ENCODE assay signal across 16 mouse cellular contexts in genomic region chr11:107872743-107873142, GRCm38 (mm10). TPM values are rescaled to one million over a fixed set of nuclear protein-coding genes. Genes with fewer than 3 reads are reported as not detected.
DNase-seq lines count a peak whose midpoint lies in the region; ATAC-seq and TF ChIP-seq lines count a peak whose summit lies in the region.
"Had no signal": no experiment of that assay in that cellular context is flagged by ENCODE, and none has a peak within 500 bp of the region (broad histone marks: within the 10 kb centered on the region; RNA-seq: fewer than 3 reads in every experiment).

No protein-coding gene starts in this region.

- no peak overlapping the region for H3K4me2 ChIP-seq in forebrain, postnatal 0 days (ENCODE audit: low read depth)
- H3K4me2 ChIP-seq in forebrain, embryonic 13.5 days: no peak overlapping the region
- no peak overlapping the region for H3K4me2 ChIP-seq in stomach, postnatal 0 days (replicated peaks; ENCODE audit: low read depth)
- H3K4me2 ChIP-seq: heart, embryonic 13.5 days; lung, embryonic 15.5 days had no signal

- no peak overlapping the region for H3K4me3 ChIP-seq in forebrain, postnatal 0 days (ENCODE audit: low read depth, low read length)
- no peak overlapping the region for H3K4me3 ChIP-seq in forebrain, embryonic 13.5 days
- no peak overlapping the region for H3K4me3 ChIP-seq in left cerebral cortex, adult 2 months
- H3K4me3 ChIP-seq in testis, adult 2 months (ENCODE audit: control insufficient read depth, low read depth, low read length): no peak overlapping the region
- H3K4me3 ChIP-seq in stomach, postnatal 0 days (ENCODE audit: low read depth, low read length): no peak overlapping the region
- H3K4me3 ChIP-seq: heart, embryonic 13.5 days; lung, embryonic 15.5 days had no signal

- peak; percentile 18; the same call in 1 of the 2 replicates for TF ChIP-seq CTCF in forebrain, postnatal 0 days (IDR thresholded peaks at IDR 0.05; ENCODE audit: low read depth)
- peak; percentile 26 for TF ChIP-seq CTCF in left cerebral cortex, adult 2 months (IDR thresholded peaks at IDR 0.05)
- TF ChIP-seq CTCF in testis, adult 2 months (IDR thresholded peaks at IDR 0.05; ENCODE audit: control insufficient read depth, insufficient read depth, insufficient replicate concordance, low read depth, low read length): peak; percentile 66; the same call in 1 of the 2 replicates
- TF ChIP-seq CTCF in stomach, postnatal 0 days (IDR thresholded peaks at IDR 0.05; ENCODE audit: low read depth): peak; percentile 17; the same call in 1 of the 2 replicates

- no peak for TF ChIP-seq EP300 in stomach, postnatal 0 days (optimal IDR thresholded peaks at IDR 0.05)

- no peak for ATAC-seq in forebrain, postnatal 0 days
- ATAC-seq in forebrain, embryonic 13.5 days: no peak
- no peak for ATAC-seq in stomach, postnatal 0 days (ENCODE audit: low FRiP score, low TSS enrichment)
- ATAC-seq: CD4-positive, CD25-positive, alpha-beta regulatory T cell, adult 4 months had no signal

- H3K27ac ChIP-seq in forebrain, postnatal 0 days (ENCODE audit: low read depth, low read length): no peak overlapping the region
- H3K27ac ChIP-seq in forebrain, embryonic 13.5 days: no peak overlapping the region
- H3K27ac ChIP-seq in left cerebral cortex, adult 2 months: no peak overlapping the region
- H3K27ac ChIP-seq in testis, adult 2 months (ENCODE audit: control insufficient read depth, insufficient read depth, low read depth, low read length): no peak overlapping the region
- no peak overlapping the region for H3K27ac ChIP-seq in stomach, postnatal 0 days (replicated peaks)
- H3K27ac ChIP-seq: heart, embryonic 13.5 days; lung, embryonic 15.5 days had no signal

- no peaks in the 10 kb centered on the region for H3K27me3 ChIP-seq in forebrain, postnatal 0 days (ENCODE audit: insufficient read depth, low read length)
- no peaks in the 10 kb centered on the region for H3K27me3 ChIP-seq in forebrain, embryonic 13.5 days
- no peaks in the 10 kb centered on the region for H3K27me3 ChIP-seq in testis, adult 2 months (ENCODE audit: control insufficient read depth, insufficient read depth, low read length)
- no peaks in the 10 kb centered on the region for H3K27me3 ChIP-seq in stomach, postnatal 0 days (ENCODE audit: control insufficient read depth, insufficient read depth, low read length)
- H3K27me3 ChIP-seq: heart, embryonic 13.5 days; lung, embryonic 15.5 days had no signal

- 65% methylated on average over 6 of the region's 6 CpGs for WGBS in forebrain, postnatal 0 days
- 64% methylated on average over 6 of the region's 6 CpGs for WGBS in forebrain, embryonic 13.5 days
- WGBS in stomach, postnatal 0 days: 66% methylated on average over 6 of the region's 6 CpGs

- intact Hi-C loops in left cerebral cortex, adult 2 months (cut with DNase I): no loop called here
- intact Hi-C loops in left cerebral cortex, postnatal 14 days (cut with DNase I): no loop called here

- H3K36me3 ChIP-seq in forebrain, postnatal 0 days (ENCODE audit: insufficient read depth): no peaks in the 10 kb centered on the region
- no peaks in the 10 kb centered on the region for H3K36me3 ChIP-seq in forebrain, embryonic 13.5 days (ENCODE audit: poor library complexity, severe bottlenecking)
- H3K36me3 ChIP-seq in testis, adult 2 months (ENCODE audit: control insufficient read depth, insufficient read depth, low read length): no peaks in the 10 kb centered on the region
- no peaks in the 10 kb centered on the region for H3K36me3 ChIP-seq in stomach, postnatal 0 days (ENCODE audit: control insufficient read depth, insufficient read depth, low read length)
- H3K36me3 ChIP-seq: heart, embryonic 13.5 days; lung, embryonic 15.5 days had no signal

- no peaks in the 10 kb centered on the region for H3K9me3 ChIP-seq in forebrain, postnatal 0 days (ENCODE audit: low read length)
- H3K9me3 ChIP-seq in forebrain, embryonic 13.5 days (replicated peaks): peaks cover 3% of the 10 kb centered on the region; the same call in 1 of the 2 replicates
- H3K9me3 ChIP-seq in stomach, postnatal 0 days (ENCODE audit: control insufficient read depth, low read length): no peaks in the 10 kb centered on the region
- H3K9me3 ChIP-seq: heart, embryonic 13.5 days; lung, embryonic 15.5 days had no signal

- H3K4me1 ChIP-seq in forebrain, postnatal 0 days (ENCODE audit: insufficient read depth): no peaks in the 10 kb centered on the region
- H3K4me1 ChIP-seq in forebrain, embryonic 13.5 days: peaks cover 9% of the 10 kb centered on the region
- H3K4me1 ChIP-seq in testis, adult 2 months (ENCODE audit: control insufficient read depth, insufficient read depth, low read length): peaks cover 4% of the 10 kb centered on the region
- no peaks in the 10 kb centered on the region for H3K4me1 ChIP-seq in stomach, postnatal 0 days (replicated peaks; ENCODE audit: control insufficient read depth, insufficient read depth)
- H3K4me1 ChIP-seq: heart, embryonic 13.5 days; lung, embryonic 15.5 days had no signal

- no peak for DNase-seq in forebrain, postnatal 0 days
- DNase-seq in left cerebral cortex, adult 2 months (ENCODE audit: extremely low spot score in 1 of 2, low spot score in 2 of 2): no peak
- no peak for DNase-seq in left cerebral cortex, postnatal 14 days (ENCODE audit: low spot score in 2 of 2)
- DNase-seq in testis, postnatal 14 days (ENCODE audit: low spot score): no peak
- no peak for DNase-seq in stomach, postnatal 0 days (ENCODE audit: low spot score)
- no peak for DNase-seq in cerebellum, postnatal 10 days
- DNase-seq: cerebellum, postnatal 25 days; heart, postnatal 4 days; midbrain, embryonic 14.5 days had no signal

- TF ChIP-seq POLR2A in testis, adult 2 months (IDR thresholded peaks at IDR 0.05; ENCODE audit: control insufficient read depth, low read depth, low read length): no peak

- no peak overlapping the region for H3K9ac ChIP-seq in forebrain, postnatal 0 days
- H3K9ac ChIP-seq in forebrain, embryonic 13.5 days: no peak overlapping the region
- H3K9ac ChIP-seq in stomach, postnatal 0 days (ENCODE audit: low read length): no peak overlapping the region
- H3K9ac ChIP-seq: heart, embryonic 13.5 days; lung, embryonic 15.5 days had no signal

RNA-seq across cellular contexts. Expression of gene Cacng5, which starts 42.1 kb away (rescaled TPM):
- 10.3 and 14.4 TPM in 2 replicates for total RNA-seq in forebrain, postnatal 0 days (2014; rRNA removed)
- 8.8 and 12.1 TPM in 2 replicates for polyA plus RNA-seq in forebrain, postnatal 0 days (2015; fragmentation: Nextera tagmentation; extraction: Ambion mirVana)
- polyA plus RNA-seq in forebrain, embryonic 13.5 days (2015; fragmentation: Nextera tagmentation; extraction: Ambion mirVana): 1.4 and 2.2 TPM in 2 replicates
- total RNA-seq in left cerebral cortex, adult 2 months (2021): 10 to 100 TPM; 11.5 to 15.2 TPM
- total RNA-seq in left cerebral cortex, postnatal 14 days (2021): 10 to 100 TPM; 15.7 to 17.5 TPM
- polyA plus RNA-seq in testis, adult 2 months (2012; rRNA removed): 8.9 and 9.2 TPM in 2 replicates
- 0.17 and 0.21 TPM in 2 replicates for polyA plus RNA-seq in stomach, postnatal 0 days (2015; fragmentation: Nextera tagmentation; extraction: Ambion mirVana)
- polyA plus RNA-seq: CD4-positive, CD25-positive, alpha-beta regulatory T cell, adult 4 months; kidney, embryonic 14.5 days; spleen, adult 2 months had no signal
